Mouse (Mus musculus) liver, postnatal 0 days (tissue): ENCODE data around the gene Gm9803. TPM values are rescaled to one million over a fixed set of nuclear protein-coding genes. Genes with fewer than 3 reads are reported as not detected.

Experiments
- ATAC-seq: fragments of 200-750 bp; cut with Nextera tagmentation; 2 replicates; pipeline ENCODE4 v1.8.0; 2017; ENCODE audit warnings: mild to moderate bottlenecking, moderate library complexity
- DNase-seq: peaks from one replicate; pipeline ENCODE4 v3.0.0-alpha.2; 2016
- H3K27ac ChIP-seq: fragments of 300-500 bp; sonication (generic); 2 replicates; pipeline ENCODE4 v1.5.1; 2014; ENCODE audit warnings: antibody characterized with exemption, moderate library complexity, mild to moderate bottlenecking, low read depth
- H3K27me3 ChIP-seq: fragments of 300-500 bp; sonication (generic); 2 replicates; pipeline ENCODE4 v1.6.1; 2014; ENCODE audit warnings: low read length, control low read depth, mixed read lengths; ENCODE audit not compliant: insufficient read depth
- H3K36me3 ChIP-seq: fragments of 300-500 bp; sonication (generic); replicated peaks from 2 replicates; pipeline ENCODE4 v1.6.1; 2014; ENCODE audit warnings: mild to moderate bottlenecking, control low read depth, low read length, moderate library complexity, mixed read lengths; ENCODE audit not compliant: insufficient read depth
- H3K4me1 ChIP-seq: fragments of 300-500 bp; sonication (generic); 2 replicates; pipeline ENCODE4 v1.6.1; 2014; ENCODE audit warnings: antibody characterized with exemption, mild to moderate bottlenecking, control low read depth; ENCODE audit not compliant: insufficient read depth
- H3K4me2 ChIP-seq: fragments of 300-500 bp; sonication (generic); 2 replicates; pipeline ENCODE4 v1.6.1; 2014; ENCODE audit warnings: low read depth, mild to moderate bottlenecking, low read length, moderate library complexity, mixed read lengths
- H3K4me3 ChIP-seq: fragments of 300-500 bp; sonication (generic); 2 replicates; pipeline ENCODE4 v1.5.1; 2014; ENCODE audit warnings: low read depth, low read length
- H3K9ac ChIP-seq: fragments of 300-500 bp; sonication (generic); replicated peaks from 2 replicates; pipeline ENCODE4 v1.6.1; 2014; ENCODE audit warnings: mild to moderate bottlenecking, moderate library complexity
- H3K9me3 ChIP-seq: fragments of 300-500 bp; sonication (generic); 2 replicates; pipeline ENCODE4 v1.6.1; 2016; ENCODE audit warnings: mild to moderate bottlenecking, control low read depth, low read length, mixed read lengths
- CTCF ChIP-seq: sonication (generic); IDR thresholded peaks from 2 replicates; pipeline ENCODE4 v1.5.1; 2016; ENCODE audit warnings: antibody characterized with exemption, low read depth
- EP300 ChIP-seq: IDR thresholded peaks from 2 replicates; pipeline ENCODE4 v1.6.1; 2016; ENCODE audit warnings: antibody characterized with exemption, low read depth, mild to moderate bottlenecking
- whole genome bisulfite sequencing: fragments of 180-500 bp; shearing (Covaris S2); extraction: QIAGEN DNeasy Blood & Tissue Kit; methylation state at CpG from one replicate; pipeline ENCODE4 v1.1.7; 2014; ENCODE audit not compliant: insufficient replicate concordance; 5-methylcytosine and 5-hydroxymethylcytosine counted together
- polyA plus RNA-seq: library from polyadenylated mRNA; unstranded; fragments of >200 nt; fragmentation: Nextera tagmentation; extraction: Ambion mirVana; gene quantifications from 2 replicates; pipeline ENCODE4 v1.2.1, GENCODE M21; 2015

Gm9803 gene
- polyA plus RNA-seq, 1 experiment from 2014 or later: 8.7 TPM

DNA sequence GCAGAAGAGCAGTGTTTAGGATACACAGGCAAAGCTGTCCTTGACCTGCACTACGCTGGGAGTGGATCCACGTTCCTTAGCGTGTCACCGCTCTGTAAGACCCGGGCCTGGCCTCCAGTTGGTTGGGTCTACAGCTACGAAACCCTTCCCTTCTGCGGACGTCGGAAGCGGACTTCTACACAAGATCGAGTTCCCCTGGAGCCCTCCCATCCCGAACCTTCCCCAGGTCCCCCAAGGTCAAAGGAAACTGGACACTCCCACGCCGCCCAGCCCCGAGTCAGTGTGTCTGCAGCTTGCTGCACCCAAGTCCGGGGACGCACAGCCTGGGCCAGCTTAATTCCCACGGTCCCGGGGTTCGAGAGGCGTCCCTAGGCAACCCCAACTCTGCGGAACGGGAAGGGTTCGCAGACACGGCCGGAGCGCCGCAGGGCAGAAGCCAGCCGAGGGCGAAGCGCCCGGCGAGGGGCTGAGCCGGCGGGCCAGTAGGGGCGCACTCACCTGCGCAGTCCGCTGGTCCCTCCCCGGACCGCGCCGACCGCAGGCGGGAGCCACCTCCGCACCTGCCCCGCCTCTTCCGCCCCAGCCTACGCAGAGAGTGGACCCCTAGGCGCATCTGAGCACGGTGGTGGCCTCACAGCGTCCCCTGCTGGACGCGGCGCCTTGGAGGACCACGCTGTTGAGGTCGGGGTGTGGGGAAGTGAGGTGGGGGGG, 16.7 kb downstream of the Gm9803 start, which contains the start of gene 1700021F05Rik:
1700021F05Rik (minus strand) TSS at position 553 of the 711 bp plus-strand sequence.
- H3K4me1 ChIP-seq: peaks cover 15% of the 10 kb centered on the region
- H3K9ac ChIP-seq: peak within 1 kb of the TSS; percentile 92
- peak within 1 kb of the TSS; percentile 90 for H3K27ac ChIP-seq
- peak; percentile 100 for ATAC-seq
- H3K4me2 ChIP-seq: peak within 1 kb of the TSS; percentile 69
- H3K4me3 ChIP-seq: peak within 1 kb of the TSS; percentile 87
- H3K27me3 ChIP-seq: no peaks in the 10 kb centered on the region
- WGBS: 1% methylated on average over 46 of the region's 56 CpGs
- TF ChIP-seq CTCF (peak; percentile 90), EP300 (no peak)
- peak; percentile 96 for DNase-seq
- H3K9me3 ChIP-seq: no peaks in the 10 kb centered on the region
- 0 out of 2 replicates have a peak, but pooled peaks cover 4% of the 10 kb centered on the region for H3K36me3 ChIP-seq

DNA sequence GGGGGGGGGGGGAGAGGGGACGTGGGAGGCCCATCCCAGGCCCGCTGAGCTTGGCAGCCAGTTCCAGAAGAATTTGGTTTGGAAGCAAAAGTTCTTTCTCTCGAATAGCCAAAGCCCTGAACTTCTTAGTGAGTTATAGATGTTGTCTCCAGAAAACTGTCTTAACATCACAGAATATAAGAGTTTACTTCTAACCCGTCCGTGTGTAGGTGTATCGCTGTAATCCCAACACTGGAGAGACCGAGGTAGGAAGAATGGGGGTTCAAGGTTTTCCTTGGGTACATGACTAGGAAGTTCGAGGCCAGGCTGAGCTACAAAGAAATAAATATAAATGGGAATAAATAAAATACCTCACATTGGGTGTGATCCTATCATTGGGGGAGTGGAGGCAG, 17.3 kb downstream of the Gm9803 start:
- WGBS: 45% methylated on average over 7 of the region's 8 CpGs
- Histone ChIP-seq H3K4me1 (peaks cover 15% of the 10 kb centered on the region), H3K4me3 (peak overlapping the region; percentile 87), H3K4me2 (peak overlapping the region; percentile 69), H3K27ac (no peak overlapping the region), H3K27me3 (no peaks in the 10 kb centered on the region), H3K9ac (no peak overlapping the region), H3K36me3 (0 out of 2 replicates have a peak, but pooled peaks cover 2% of the 10 kb centered on the region), H3K9me3 (no peaks in the 10 kb centered on the region)
- no peak for TF ChIP-seq EP300
- TF ChIP-seq CTCF: no peak
- no peak for DNase-seq
- ATAC-seq: no peak

DNA sequence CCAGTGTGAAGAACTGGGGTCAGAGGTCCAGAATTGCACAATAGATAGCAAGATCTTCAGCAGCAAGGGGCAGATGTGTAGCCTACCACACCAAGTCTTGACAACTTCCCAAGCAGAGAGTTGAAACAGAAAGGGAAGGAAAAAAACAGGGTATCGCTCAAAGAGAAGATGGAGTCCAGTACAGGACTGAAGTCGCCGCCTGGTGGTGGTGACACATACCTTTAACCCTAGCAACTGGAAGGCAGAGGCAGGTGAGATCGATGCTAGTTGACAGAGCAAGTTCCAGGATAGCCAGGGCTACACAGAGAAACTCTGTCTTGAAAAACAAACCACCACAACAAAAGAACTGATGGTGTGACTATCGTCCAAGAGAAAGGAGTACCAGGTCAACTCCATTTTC, 25.5 kb downstream of the Gm9803 start:
- ATAC-seq (peak; percentile 60; the same call in 1 of the 2 replicates), DNase-seq (peak; percentile 58)
- Histone ChIP-seq H3K36me3 (no peaks in the 10 kb centered on the region), H3K9me3 (no peaks in the 10 kb centered on the region), H3K4me3 (no peak overlapping the region), H3K9ac (no peak overlapping the region), H3K4me2 (no peak overlapping the region), H3K4me1 (no peaks in the 10 kb centered on the region; the same call in 1 of the 2 replicates), H3K27ac (no peak overlapping the region), H3K27me3 (no peaks in the 10 kb centered on the region)
- 45% methylated on average over 5 of the region's 5 CpGs for WGBS
- TF ChIP-seq CTCF (peak; percentile 64), EP300 (no peak)

DNA sequence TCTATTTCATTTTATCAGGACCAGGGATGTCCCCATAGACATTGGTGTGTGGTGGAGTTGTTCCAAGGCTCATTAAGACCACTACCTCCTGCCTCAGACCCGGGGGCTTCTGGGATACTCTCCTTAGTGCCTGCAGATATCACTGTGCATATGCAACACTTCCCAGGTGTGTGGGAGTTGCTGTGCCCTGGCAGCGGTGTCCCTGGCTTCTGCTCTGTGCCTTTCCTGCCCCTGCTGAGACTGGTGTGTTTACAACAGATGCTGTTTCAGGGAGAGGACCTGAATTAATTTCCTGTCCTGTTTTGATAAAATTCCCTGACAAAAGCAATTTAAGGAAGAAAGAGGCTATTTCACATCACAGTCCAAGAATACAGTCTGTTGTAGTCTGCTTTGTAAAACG, 27.0 kb downstream of the Gm9803 start:
- Histone ChIP-seq H3K9ac (no peak overlapping the region), H3K4me2 (no peak overlapping the region), H3K9me3 (no peaks in the 10 kb centered on the region), H3K27me3 (no peaks in the 10 kb centered on the region), H3K4me1 (no peaks in the 10 kb centered on the region; the same call in 1 of the 2 replicates), H3K36me3 (no peaks in the 10 kb centered on the region), H3K4me3 (no peak overlapping the region), H3K27ac (no peak overlapping the region)
- 42% methylated on average over 3 of the region's 3 CpGs for WGBS
- ATAC-seq: no peak
- DNase-seq: no peak
- no peak for TF ChIP-seq CTCF
- no peak for TF ChIP-seq EP300

DNA sequence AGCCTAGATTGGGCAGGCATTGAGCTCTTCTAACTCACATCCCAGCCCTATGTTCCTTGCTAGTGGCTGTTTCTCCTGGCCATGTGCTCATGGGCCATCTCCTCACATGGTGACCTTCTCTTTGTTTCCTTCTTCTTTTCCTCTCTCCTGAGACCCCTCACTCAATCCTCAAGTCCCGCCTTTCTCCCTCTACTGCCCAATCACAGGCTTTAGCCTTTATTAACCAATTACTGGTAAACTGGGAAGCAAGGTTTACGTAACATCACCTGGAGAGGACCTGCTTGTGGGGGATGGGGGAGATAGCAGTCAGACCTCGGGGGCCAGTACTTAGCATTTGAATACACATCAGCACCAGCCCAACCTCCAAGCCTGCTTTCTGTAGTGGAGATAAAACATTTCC, 27.5 kb downstream of the Gm9803 start:
- no peaks in the 10 kb centered on the region; the same call in 1 of the 2 replicates for H3K4me1 ChIP-seq
- H3K9ac ChIP-seq: no peak overlapping the region
- H3K36me3 ChIP-seq: no peaks in the 10 kb centered on the region
- 49% methylated on average over 3 of the region's 3 CpGs for whole genome bisulfite sequencing
- ATAC-seq: no peak
- H3K27ac ChIP-seq: no peak overlapping the region
- no peaks in the 10 kb centered on the region for H3K27me3 ChIP-seq
- H3K4me3 ChIP-seq: no peak overlapping the region
- no peak overlapping the region for H3K4me2 ChIP-seq
- TF ChIP-seq EP300 (no peak), CTCF (no peak)
- no peak for DNase-seq
- H3K9me3 ChIP-seq: no peaks in the 10 kb centered on the region

DNA sequence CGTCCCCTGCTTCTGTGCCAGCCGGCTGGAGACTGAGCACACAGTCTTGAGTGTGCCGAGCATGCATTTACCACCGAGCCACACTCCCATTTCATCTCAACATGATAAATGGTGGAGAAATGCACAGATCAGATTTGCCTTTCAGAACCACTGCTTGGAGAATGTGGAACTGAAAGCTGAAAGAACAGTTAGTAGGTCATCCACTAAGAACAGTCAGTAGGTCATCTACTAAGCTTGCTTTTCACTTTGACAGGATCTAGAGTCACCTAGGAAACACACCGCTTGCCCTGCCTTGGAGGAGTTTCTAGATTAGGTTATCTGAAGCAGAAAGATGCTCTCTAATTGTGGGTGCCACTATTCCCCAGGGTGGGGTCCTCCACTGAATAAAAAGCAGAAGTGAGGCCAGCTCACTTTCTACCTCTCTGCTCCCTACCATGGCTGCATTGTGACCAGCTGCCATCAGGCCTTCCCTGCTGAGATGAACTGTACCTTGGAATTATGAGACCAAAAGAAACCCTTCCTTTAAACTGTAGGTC, 33.8 kb downstream of the Gm9803 start:
- Histone ChIP-seq H3K9me3 (no peaks in the 10 kb centered on the region), H3K9ac (no peak overlapping the region), H3K36me3 (no peaks in the 10 kb centered on the region), H3K4me3 (no peak overlapping the region), H3K4me2 (no peak overlapping the region), H3K27ac (no peak overlapping the region), H3K27me3 (no peaks in the 10 kb centered on the region), H3K4me1 (no peaks in the 10 kb centered on the region)
- 73% methylated on average over 5 of the region's 5 CpGs for WGBS
- ATAC-seq (no peak), DNase-seq (no peak)
- TF ChIP-seq CTCF: no peak
- TF ChIP-seq EP300: no peak
